Mouse (Mus musculus): ENCODE data around the gene Galnt2.

DNA sequence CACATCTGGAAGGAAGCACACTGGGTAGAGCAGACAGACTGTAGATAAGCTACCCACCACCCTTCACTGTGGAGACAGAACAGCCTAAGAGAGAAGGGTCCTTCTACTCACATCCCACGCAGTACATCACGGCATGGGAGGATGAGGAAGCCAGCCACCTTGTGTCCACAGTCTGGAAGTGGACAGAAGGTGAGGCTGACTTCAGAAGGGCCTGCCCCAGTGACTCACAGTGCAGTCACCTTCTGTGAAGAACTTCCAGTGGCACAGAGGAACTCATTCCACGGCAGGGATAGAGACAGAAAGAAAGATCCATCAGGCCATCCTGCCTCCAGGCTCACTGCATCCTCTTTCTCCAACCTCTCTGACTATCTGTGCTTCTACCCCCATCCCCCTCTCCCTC lies 108.6 kb downstream of the Galnt2 start:
- TF ChIP-seq CTCF (IDR thresholded peaks at IDR 0.05; ENCODE audit: low read depth) (no peak), EP300 (IDR thresholded peaks at IDR 0.05; ENCODE audit: low read depth) (no peak)

Measured in liver, postnatal 0 days (tissue).